Mouse (Mus musculus): Measurements from ENCODE around the gene Dnah5. TPM values are rescaled to one million over a fixed set of nuclear protein-coding genes. Genes with fewer than 3 reads are reported as not detected.

Dnah5 gene
- not detected for total RNA-seq (2023)

GRCm38 (mm10) chr15:28203111-28204075, at the start of gene Dnah5:
Dnah5 (plus strand) TSS chr15:28203752.

Other genes starting within 250 kb of the Dnah5 start
- gene Trio, start 177.9 kb upstream of the Dnah5 start, total RNA-seq (2023), result 10 to 100 TPM; 92.2 to 93.1 TPM